ENCODE assay signal across 13 mouse cellular contexts in genomic region chr6:57365866-57366265, GRCm38 (mm10). TPM values are rescaled to one million over a fixed set of nuclear protein-coding genes. Genes with fewer than 3 reads are reported as not detected.
"Had no signal": no experiment of that assay in that cellular context is flagged by ENCODE, and none has a peak within 500 bp of the region (broad histone marks: within the 10 kb centered on the region; RNA-seq: fewer than 3 reads in every experiment).

No protein-coding gene starts in this region.

RNA-seq across cellular contexts. Expression of gene Vmn1r17, which starts 2.3 kb away (rescaled TPM):
- polyA plus RNA-seq: neural tube, embryonic 13.5 days; neural tube, embryonic 14.5 days; neural tube, embryonic 15.5 days; small intestine, adult 2 months; spleen, adult 2 months; stomach, embryonic 14.5 days; stomach, embryonic 15.5 days; stomach, embryonic 16.5 days; stomach, postnatal 0 days; testis, adult 2 months; thymus, adult 2 months; thymus, postnatal 0 days; urinary bladder, adult 2 months had no signal

RNA-seq across cellular contexts. Expression of gene Vmn1r18, which starts 29.7 kb away (rescaled TPM):
- polyA plus RNA-seq: neural tube, embryonic 13.5 days; neural tube, embryonic 14.5 days; neural tube, embryonic 15.5 days; small intestine, adult 2 months; spleen, adult 2 months; stomach, embryonic 14.5 days; stomach, embryonic 15.5 days; stomach, embryonic 16.5 days; stomach, postnatal 0 days; testis, adult 2 months; thymus, adult 2 months; thymus, postnatal 0 days; urinary bladder, adult 2 months had no signal

RNA-seq across cellular contexts. Expression of gene Vmn1r16, which starts 36.6 kb away (rescaled TPM):
- polyA plus RNA-seq: neural tube, embryonic 13.5 days; neural tube, embryonic 14.5 days; neural tube, embryonic 15.5 days; small intestine, adult 2 months; spleen, adult 2 months; stomach, embryonic 14.5 days; stomach, embryonic 15.5 days; stomach, embryonic 16.5 days; stomach, postnatal 0 days; testis, adult 2 months; thymus, adult 2 months; thymus, postnatal 0 days; urinary bladder, adult 2 months had no signal

RNA-seq across cellular contexts. Expression of gene Vmn1r19, which starts 37.7 kb away (rescaled TPM):
- polyA plus RNA-seq: neural tube, embryonic 13.5 days; neural tube, embryonic 14.5 days; neural tube, embryonic 15.5 days; small intestine, adult 2 months; spleen, adult 2 months; stomach, embryonic 14.5 days; stomach, embryonic 15.5 days; stomach, embryonic 16.5 days; stomach, postnatal 0 days; testis, adult 2 months; thymus, adult 2 months; thymus, postnatal 0 days; urinary bladder, adult 2 months had no signal
